Mouse (Mus musculus): Measurements from ENCODE around the gene Atp6v1a. TPM values are rescaled to one million over a fixed set of nuclear protein-coding genes. Genes with fewer than 3 reads are reported as not detected.

The Atp6v1a gene
- polyA plus RNA-seq, 1 experiment: 139 TPM

GRCm38 (mm10) chr16:44050139-44050538 lies 89.4 kb downstream of the Atp6v1a start:
- no peaks in the 10 kb centered on the region for H3K36me3 ChIP-seq (ENCODE audit: control insufficient read depth, insufficient read depth, low read length)
- 84% methylated on average over 5 of the region's 5 CpGs for WGBS

DNA sequence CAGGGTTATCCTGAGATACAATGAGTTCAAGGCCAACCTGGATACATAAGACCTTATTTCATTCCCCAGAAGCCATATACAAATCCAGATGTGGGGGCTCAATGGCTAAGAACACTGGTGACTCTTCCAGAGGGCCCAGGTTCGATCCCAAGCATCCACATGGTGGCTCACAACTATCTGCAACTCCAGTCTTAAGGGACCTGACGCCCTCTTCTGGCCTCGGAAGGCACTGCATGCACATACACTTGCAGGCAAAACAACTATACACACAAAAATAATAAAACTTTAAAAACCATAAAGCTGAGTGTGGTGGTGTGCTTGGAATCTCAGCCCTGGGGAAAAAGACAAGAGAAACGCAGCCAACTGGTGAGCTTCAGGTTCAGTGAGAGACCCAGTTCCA lies 100.4 kb downstream of the Atp6v1a start:
- H3K27ac ChIP-seq (ENCODE audit: insufficient read depth, low read depth, low read length): no peak overlapping the region
- 85% methylated on average over 4 of the region's 4 CpGs for WGBS
- DNase-seq: no peak
- no peaks in the 10 kb centered on the region for H3K27me3 ChIP-seq (replicated peaks; ENCODE audit: control insufficient read depth, insufficient read depth, low read length)
- H3K36me3 ChIP-seq (ENCODE audit: control insufficient read depth, insufficient read depth, low read length): no peaks in the 10 kb centered on the region
- TF ChIP-seq POLR2A (IDR thresholded peaks at IDR 0.05; ENCODE audit: low read depth, low read length): no peak
- TF ChIP-seq CTCF (conservative IDR thresholded peaks at IDR 0.05; ENCODE audit: insufficient read depth, insufficient read length, low read depth, low read length): peak; percentile 36; the same call in 1 of the 2 replicates
- no peak overlapping the region for H3K4me3 ChIP-seq (ENCODE audit: insufficient read depth, low read depth, low read length)
- H3K4me1 ChIP-seq (ENCODE audit: control insufficient read depth, insufficient read depth, low read length): no peaks in the 10 kb centered on the region

More at GRCm38 (mm10) chr16:44050139-44050538, 89.4 kb downstream of the Atp6v1a start:
- no peak for TF ChIP-seq CTCF (conservative IDR thresholded peaks at IDR 0.05; ENCODE audit: insufficient read depth, insufficient read length, low read depth, low read length)
- TF ChIP-seq POLR2A (IDR thresholded peaks at IDR 0.05; ENCODE audit: low read depth, low read length): no peak
- Histone ChIP-seq H3K27me3 (replicated peaks; ENCODE audit: control insufficient read depth, insufficient read depth, low read length) (no peaks in the 10 kb centered on the region), H3K4me1 (ENCODE audit: control insufficient read depth, insufficient read depth, low read length) (no peaks in the 10 kb centered on the region), H3K27ac (ENCODE audit: insufficient read depth, low read depth, low read length) (no peak overlapping the region), H3K4me3 (ENCODE audit: insufficient read depth, low read depth, low read length) (no peak overlapping the region)
- DNase-seq: no peak

Other genes starting within 250 kb of the Atp6v1a start
- gene Ccdc191, start 249.9 kb downstream of the Atp6v1a start, polyA plus RNA-seq (2012; rRNA removed): 2.8 and 4.4 TPM in 2 replicates
- 10.7 and 11.6 TPM in 2 replicates for gene Qtrt2, start 212.9 kb downstream of the Atp6v1a start, polyA plus RNA-seq (2012; rRNA removed)
- 2.4 and 2.5 TPM in 2 replicates for gene Zdhhc23, start 159.9 kb downstream of the Atp6v1a start, polyA plus RNA-seq (2012; rRNA removed)
- 0.83 and 1.3 TPM in 2 replicates for gene Gramd1c, start 76.4 kb downstream of the Atp6v1a start, polyA plus RNA-seq (2012; rRNA removed)
- 8.8 and 9.3 TPM in 2 replicates for gene Naa50, start 125 bp upstream of the Atp6v1a start, polyA plus RNA-seq (2012; rRNA removed)
- gene Usf3, start 33.5 kb upstream of the Atp6v1a start, polyA plus RNA-seq (2012; rRNA removed): 12.6 and 13.2 TPM in 2 replicates
- 0.53 and 1.6 TPM in 2 replicates for gene Sidt1, start 193.5 kb upstream of the Atp6v1a start, polyA plus RNA-seq (2012; rRNA removed)
- 5.4 and 6.9 TPM in 2 replicates for gene Spice1, start 207.4 kb upstream of the Atp6v1a start, polyA plus RNA-seq (2012; rRNA removed)